Mouse (Mus musculus) cerebral cortex, adult 2 months (tissue): ENCODE measurements around the gene Phactr3.

Source experiments
- WGBS: fragments of 180-500 bp; shearing (Covaris S2); methylation state at CpG from one replicate; pipeline ENCODE4 v1.1.7; 2018; 5-methylcytosine and 5-hydroxymethylcytosine counted together

The Phactr3 gene

GRCm38 (mm10) chr2:178118801-178119560 lies at the start of gene Phactr3:
Phactr3 (plus strand) TSS chr2:178118975.
- WGBS = 3% methylated on average over 42 of the region's 45 CpGs

- under 1% methylated on average over 12 of the region's 14 CpGs for WGBS
Measured at GRCm38 (mm10) chr2:178078166-178078717, 40.5 kb upstream of the Phactr3 start, which contains the start of gene Zfp931. Zfp931 (minus strand) TSS chr2:178078476.

- WGBS = 6% methylated on average over 2 of the region's 2 CpGs
Measured at GRCm38 (mm10) chr2:178098021-178098420, 20.8 kb upstream of the Phactr3 start.

DNA sequence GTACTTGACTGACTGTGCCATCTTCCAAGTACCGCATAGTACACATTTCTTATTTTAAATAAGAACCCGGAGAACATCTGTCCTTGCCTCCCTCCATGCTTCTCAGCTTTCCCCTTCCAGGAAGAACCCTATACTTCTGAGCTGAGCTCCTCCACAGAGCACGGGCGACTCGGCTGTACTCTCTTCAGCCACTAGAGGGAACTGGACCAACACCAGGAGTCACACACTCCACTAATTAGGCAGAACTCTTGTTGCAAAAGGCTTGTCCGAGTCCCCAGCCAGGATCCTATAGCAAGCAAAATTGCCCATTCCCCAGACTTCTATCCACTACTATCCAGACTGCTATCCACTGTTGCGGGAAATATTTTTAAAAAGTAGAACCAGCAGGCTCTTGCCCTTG lies 16.8 kb upstream of the Phactr3 start:
- WGBS = 14% methylated on average over 7 of the region's 7 CpGs

- WGBS = 22% methylated on average over 12 of the region's 12 CpGs
Measured at GRCm38 (mm10) chr2:178117946-178118345, 829 bp upstream of the Phactr3 start.

- WGBS = 42% methylated on average over 19 of the region's 19 CpGs
Measured at GRCm38 (mm10) chr2:178119561-178120355, 983 bp downstream of the Phactr3 start.

GRCm38 (mm10) chr2:178120651-178121374 lies 2.0 kb downstream of the Phactr3 start:
- WGBS = 82% methylated on average over 8 of the region's 8 CpGs

DNA sequence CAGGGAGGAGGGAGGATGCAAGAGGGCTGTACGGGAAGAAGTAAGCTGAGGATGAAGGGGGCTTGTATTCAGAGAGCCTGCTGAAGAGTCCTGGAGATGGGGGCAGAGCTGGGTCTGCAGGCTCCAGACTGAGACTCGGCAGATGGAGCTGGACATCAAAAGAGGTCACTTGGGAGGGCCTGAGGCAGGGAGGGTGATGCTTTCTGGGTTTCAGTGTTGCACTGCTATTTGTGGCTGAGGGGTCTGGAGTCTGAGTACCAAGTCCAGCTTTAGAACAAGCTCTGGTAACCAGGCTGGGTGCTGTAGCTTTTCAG lies 2.6 kb downstream of the Phactr3 start:
- WGBS = 66% methylated on average over 2 of the region's 2 CpGs

- WGBS = 62% methylated on average over 4 of the region's 4 CpGs
Measured at GRCm38 (mm10) chr2:178121946-178122665, 3.3 kb downstream of the Phactr3 start.

DNA sequence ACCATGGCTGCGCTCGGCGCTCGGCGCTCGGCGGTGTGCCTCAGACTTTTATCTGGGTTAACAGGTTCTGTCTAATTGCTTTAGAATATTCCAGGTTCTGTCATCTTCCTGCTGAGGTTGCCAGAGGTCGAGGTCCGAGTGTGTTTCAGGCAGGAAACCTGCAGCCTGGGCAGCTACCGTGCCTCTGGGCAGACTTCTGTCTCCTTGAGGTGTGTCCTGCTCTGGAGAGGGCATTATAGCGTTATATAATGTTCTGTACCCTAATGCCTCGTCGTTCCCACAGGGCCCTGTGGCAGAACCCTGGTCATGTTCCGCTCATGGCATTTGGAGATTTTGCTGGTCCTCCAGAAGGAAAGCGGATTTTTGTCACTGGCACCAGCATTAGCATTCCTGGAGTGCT lies 4.7 kb downstream of the Phactr3 start:
- 85% methylated on average over 15 of the region's 15 CpGs for WGBS

DNA sequence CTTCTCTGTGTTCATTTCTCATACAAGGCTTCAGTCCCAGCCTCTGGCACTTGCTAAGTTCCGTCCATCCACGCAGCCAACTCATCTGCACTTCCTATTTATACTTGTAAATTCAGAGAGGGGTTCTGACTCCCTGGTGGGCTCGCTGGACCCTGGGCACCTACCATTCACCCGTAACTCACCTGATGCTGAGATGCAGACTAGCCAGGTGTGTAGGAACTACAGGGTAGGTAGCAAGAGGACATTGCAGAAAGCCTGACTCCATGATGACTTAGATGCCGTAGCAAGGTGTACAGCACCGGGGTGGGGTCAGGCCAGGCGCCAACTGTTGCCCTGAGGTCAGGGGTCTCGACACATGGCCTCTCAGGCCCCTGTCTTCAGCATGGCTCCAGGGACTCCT lies 6.7 kb downstream of the Phactr3 start:
- WGBS = 92% methylated on average over 8 of the region's 8 CpGs

DNA sequence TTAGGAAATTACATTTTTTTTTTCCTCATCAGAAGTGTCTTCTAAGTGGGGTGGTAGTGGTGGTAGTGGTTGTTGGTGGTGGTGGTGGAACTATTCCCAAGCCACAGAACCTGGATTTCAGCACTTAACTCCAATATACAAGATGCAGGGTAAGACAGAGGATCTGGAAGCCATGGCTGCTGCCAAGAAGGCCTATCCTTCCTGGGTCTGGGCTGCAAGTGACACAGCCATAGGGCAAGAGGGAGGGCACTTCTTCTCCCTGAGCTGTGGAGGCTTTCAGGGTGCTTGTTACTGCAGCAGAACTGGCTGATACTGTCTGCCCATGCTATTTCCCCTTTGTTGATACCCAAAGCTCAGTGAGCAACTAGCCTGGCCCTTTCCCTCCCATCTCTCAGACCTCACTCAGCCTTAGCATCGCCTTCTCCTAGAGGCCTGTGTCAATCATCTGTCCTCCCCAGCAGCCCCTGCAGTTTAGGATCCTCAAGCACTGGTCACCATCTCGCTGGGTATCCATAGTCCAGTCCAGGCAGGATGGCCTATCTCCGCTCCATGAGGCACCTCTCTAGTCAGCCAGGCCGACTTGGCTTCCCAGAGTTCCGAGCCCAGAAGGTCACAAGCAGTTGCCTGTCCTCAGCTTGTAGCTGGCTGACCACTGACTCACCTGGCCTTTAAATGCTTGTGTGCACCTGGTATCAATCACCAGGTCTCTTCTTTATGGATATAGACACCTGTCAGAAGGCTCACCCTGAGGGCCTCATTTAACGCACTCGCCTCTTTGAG lies 7.5 kb downstream of the Phactr3 start:
- WGBS = 94% methylated on average over 7 of the region's 7 CpGs

DNA sequence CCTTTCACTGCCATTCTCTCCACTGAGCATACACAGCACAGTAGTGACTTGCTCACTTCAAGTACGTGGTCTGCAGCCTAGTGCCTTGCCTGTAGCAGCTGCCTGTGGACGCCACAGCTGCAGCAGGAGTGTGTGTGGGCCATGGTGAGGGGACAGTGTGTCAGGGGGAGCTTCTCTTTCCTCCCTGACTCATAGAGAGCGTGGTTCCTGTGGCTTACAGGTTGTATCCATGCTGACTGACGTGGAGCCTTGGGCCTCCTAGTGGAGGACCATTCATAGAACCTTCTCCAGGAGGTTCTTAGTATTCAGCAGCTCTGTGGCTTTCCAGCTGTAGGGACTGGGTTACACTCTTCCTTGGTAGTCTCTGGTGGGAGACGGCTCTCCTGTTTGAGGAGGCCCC lies 9.8 kb downstream of the Phactr3 start:
- 81% methylated on average over 5 of the region's 5 CpGs for whole genome bisulfite sequencing

DNA sequence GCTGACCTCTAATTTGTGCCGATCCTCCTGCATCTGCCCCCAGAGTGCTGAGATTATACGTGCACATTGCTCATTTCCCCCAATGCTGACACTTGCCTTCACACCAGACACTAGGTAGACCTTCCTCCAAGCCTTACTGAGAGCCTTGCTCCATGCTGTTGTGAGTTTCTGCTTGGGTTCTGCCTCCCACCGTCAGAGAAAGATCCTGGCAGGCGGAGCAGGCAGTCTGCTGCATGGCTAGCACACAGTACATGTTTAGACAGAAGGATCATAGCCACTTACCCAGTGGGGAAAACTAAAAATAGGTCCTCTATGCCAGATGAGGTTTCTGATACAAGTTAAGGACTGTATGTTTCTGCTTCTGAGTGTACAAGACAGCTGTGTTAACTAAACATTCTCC lies 10.4 kb downstream of the Phactr3 start:
- 53% methylated on average over 4 of the region's 4 CpGs for WGBS

GRCm38 (mm10) chr2:178129676-178130075 lies 10.9 kb downstream of the Phactr3 start:
- WGBS = 73% methylated on average over 2 of the region's 2 CpGs

GRCm38 (mm10) chr2:178130536-178130935 lies 11.8 kb downstream of the Phactr3 start:
- WGBS = 82% methylated on average over 5 of the region's 5 CpGs

- WGBS = 75% methylated on average over 5 of the region's 5 CpGs
Measured at GRCm38 (mm10) chr2:178131011-178131410, 12.2 kb downstream of the Phactr3 start.

GRCm38 (mm10) chr2:178131606-178132365 lies 13.0 kb downstream of the Phactr3 start:
- 90% methylated on average over 5 of the region's 5 CpGs for WGBS

DNA sequence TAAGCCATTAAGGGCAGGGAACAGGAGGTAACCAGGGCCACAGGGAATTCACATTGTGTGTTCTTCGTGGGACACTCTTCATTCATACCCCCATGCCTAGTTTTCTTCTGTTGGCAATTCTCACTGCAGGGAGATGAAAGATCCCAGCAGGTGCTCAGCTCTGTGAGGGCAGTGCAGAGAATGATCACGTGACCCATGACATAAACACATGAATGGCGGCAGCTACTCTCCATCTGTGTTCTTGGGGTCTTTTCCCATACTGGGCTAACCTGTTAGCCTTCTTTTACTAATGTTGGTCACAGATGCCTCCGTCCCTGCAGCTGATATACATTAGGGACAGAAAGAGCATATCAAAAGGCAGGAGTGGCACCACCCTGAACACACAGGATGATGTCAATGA lies 16.9 kb downstream of the Phactr3 start:
- WGBS = 63% methylated on average over 4 of the region's 4 CpGs

DNA sequence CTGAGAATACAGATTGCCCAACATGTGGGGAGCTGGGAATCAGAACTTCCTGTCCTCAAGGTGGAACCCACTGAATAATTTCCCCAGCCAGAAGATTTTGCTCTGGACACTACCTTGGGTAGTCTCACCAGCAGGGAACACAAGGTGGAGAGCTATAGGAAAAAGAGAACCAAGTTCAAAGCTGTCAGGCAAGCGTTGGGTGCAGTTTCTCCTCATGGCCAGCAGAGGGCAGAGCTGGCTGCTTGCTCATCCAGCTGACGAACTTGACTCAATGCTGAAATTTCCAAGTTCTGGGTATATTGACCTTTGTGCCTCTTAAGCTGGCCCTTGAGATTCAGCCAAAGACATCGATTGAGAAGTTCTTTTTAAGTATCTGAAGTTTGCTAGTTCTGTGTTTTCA lies 18.7 kb downstream of the Phactr3 start:
- WGBS = 8% methylated on average over 3 of the region's 3 CpGs
